Mouse (Mus musculus) erythroblast, embryonic 14.5 days (primary cell): ENCODE data around the gene Gstm4. TPM values are rescaled to one million over a fixed set of nuclear protein-coding genes. Genes with fewer than 3 reads are reported as not detected.
"Not testable (repeated sequence)": the region's sequence is repeated elsewhere in the genome, so short reads cannot be mapped to it uniquely, and the experiment has no call there.

Source experiments
- H3K27me3 ChIP-seq: 2 replicates; pipeline ENCODE4 v1.6.1; 2012; ENCODE audit warnings: inconsistent platforms; ENCODE audit not compliant: control insufficient read depth
- H3K36me3 ChIP-seq: 2 replicates; pipeline ENCODE4 v1.6.1; 2012; ENCODE audit warnings: mild to moderate bottlenecking, inconsistent platforms; ENCODE audit not compliant: control insufficient read depth
- H3K4me1 ChIP-seq: 2 replicates; pipeline ENCODE4 v1.6.1; 2012; ENCODE audit warnings: inconsistent platforms; ENCODE audit not compliant: control insufficient read depth
- H3K4me3 ChIP-seq: replicated peaks from 2 replicates; pipeline ENCODE3; 2012; ENCODE audit warnings: moderate library complexity, mild to moderate bottlenecking, inconsistent platforms
- H3K9me3 ChIP-seq: 2 replicates; pipeline ENCODE4 v1.6.1; 2012; ENCODE audit warnings: low read length, inconsistent platforms, mixed read lengths; ENCODE audit not compliant: control insufficient read depth
- GATA1 ChIP-seq: IDR thresholded peaks from 2 replicates; pipeline ENCODE4 v1.6.1; 2012; ENCODE audit warnings: low read length, inconsistent platforms, mixed read lengths
- TAL1 ChIP-seq: IDR thresholded peaks from 3 replicates; pipeline ENCODE4 v1.6.1; 2012; ENCODE audit warnings: low read length, inconsistent platforms, mixed read lengths
- polyA plus RNA-seq: library from polyadenylated mRNA; stranded (reverse); fragments of >175 nt; gene quantifications from 2 replicates; pipeline ENCODE4 v1.2.3, GENCODE M21; 2012

Gene Gstm4
- polyA plus RNA-seq, 1 experiment, result 0.02 TPM

DNA sequence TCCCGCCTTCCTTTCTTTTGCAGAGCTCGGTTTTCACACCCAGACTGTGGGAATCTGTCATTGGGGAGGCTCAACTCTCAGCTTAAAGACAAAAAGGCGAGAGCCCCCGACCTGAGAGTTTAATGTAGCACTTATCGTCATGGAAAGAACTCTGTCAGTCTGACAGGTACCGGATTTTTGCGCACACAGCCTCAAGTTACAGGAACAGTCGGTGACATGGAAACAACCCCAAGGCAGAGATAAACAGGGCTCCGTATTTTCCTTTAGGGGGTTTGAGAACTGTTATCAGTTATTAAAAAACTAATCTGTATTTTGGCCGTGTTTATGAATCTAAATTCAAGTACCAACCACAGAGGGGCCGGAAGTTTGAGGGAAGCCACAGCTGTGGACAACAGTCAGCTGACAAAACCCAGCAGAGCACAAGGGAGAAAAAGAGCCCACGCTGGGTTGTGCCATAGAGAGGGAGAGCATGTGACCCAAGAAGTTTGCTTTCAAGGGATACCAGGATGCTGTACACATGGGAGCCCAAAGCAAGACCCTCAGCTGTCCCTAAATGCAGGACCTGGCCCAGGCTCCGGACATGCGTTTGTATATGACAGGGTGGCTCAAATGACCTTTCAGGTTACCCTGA, 26.4 kb downstream of the Gstm4 start:
- Histone ChIP-seq H3K27me3 (peaks cover 5% of the 10 kb centered on the region), H3K36me3 (no peaks in the 10 kb centered on the region; the same call in 1 of the 2 replicates), H3K4me1 (peaks cover 16% of the 10 kb centered on the region), H3K4me3 (peak overlapping the region; percentile 47), H3K9me3 (no peaks in the 10 kb centered on the region)
- no peak for TF ChIP-seq GATA1
- TF ChIP-seq TAL1, result no peak

DNA sequence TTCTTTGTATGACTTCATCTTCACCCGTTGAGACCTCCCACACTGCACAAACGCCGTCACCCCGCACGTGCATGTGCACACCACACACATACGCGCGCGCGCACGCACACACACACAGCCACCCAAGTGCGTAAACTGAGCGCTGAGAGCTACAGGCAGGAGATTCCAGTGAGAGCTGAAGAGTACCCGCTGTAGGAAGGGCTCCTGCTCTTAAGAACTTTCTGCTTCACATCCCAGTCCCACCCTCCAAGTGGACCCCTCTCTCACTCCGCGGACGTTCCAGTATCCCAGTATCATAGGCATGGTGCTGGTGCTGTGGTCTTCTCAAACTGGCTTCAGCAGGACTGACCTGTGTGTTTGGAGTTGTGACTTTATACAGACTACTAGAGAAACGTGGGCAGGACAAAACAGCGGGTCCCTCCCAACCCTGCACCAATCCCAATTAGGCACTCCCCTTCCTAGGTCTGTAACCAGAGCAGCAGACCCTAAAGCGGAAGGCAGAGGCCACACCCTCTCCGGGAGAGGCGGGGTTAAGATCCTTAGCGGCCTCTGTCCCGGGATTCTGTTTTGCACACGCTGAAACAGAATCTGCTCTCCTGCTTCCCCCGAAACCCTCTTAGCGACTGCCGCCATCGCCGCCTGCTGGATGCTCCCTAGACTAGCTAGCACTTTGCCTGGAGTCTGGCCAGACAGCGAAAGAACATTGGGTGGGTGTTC, 27.1 kb downstream of the Gstm4 start, which contains the start of gene Gstm1:
Gstm1 (minus strand) TSS at position 501 of the 717 bp plus-strand sequence.
- Histone ChIP-seq H3K27me3 (peaks cover 5% of the 10 kb centered on the region), H3K4me3 (peak within 1 kb of the TSS; percentile 47), H3K9me3 (no peaks in the 10 kb centered on the region), H3K36me3 (no peaks in the 10 kb centered on the region; the same call in 1 of the 2 replicates), H3K4me1 (peaks cover 16% of the 10 kb centered on the region)
- no peak for TF ChIP-seq GATA1
- TF ChIP-seq TAL1, result no peak

DNA sequence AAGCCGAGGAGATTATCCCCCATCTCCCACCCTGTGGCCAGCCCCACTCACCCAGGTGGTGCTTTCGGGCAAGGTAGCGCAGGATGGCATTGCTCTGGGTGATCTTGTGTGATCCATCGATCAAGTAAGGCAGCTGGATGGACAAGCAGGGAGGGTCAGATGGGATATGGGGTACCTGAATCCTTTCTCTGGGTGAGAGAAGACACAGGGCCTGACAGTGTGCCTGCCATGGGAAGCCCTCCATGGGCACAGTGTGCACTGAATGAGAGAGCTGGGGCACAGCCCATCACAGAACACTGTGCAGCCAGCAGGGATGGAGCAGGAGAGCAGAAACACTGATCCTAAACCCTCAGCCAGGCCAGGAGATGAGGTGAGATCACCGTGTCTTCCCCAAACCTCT, 28.2 kb downstream of the Gstm4 start:
- H3K27me3 ChIP-seq, H3K9me3 ChIP-seq, H3K36me3 ChIP-seq: not testable (repeated sequence)
- Histone ChIP-seq H3K4me1 (peaks cover 16% of the 10 kb centered on the region), H3K4me3 (peak overlapping the region; percentile 24)

GRCm38 (mm10) chr3:108014974-108015346, 29.7 kb downstream of the Gstm4 start:
- peaks cover 5% of the 10 kb centered on the region for H3K27me3 ChIP-seq
- TF ChIP-seq TAL1, result no peak
- H3K9me3 ChIP-seq, result no peaks in the 10 kb centered on the region
- H3K36me3 ChIP-seq, result no peaks in the 10 kb centered on the region; the same call in 1 of the 2 replicates
- peaks cover 16% of the 10 kb centered on the region for H3K4me1 ChIP-seq
- H3K4me3 ChIP-seq, result no peak overlapping the region

- no peak for TF ChIP-seq GATA1
- no peak for TF ChIP-seq TAL1
- H3K4me3 ChIP-seq, result no peak overlapping the region
- no peaks in the 10 kb centered on the region; the same call in 1 of the 2 replicates for H3K36me3 ChIP-seq
- H3K27me3 ChIP-seq, result peaks cover 5% of the 10 kb centered on the region
- peaks cover 16% of the 10 kb centered on the region for H3K4me1 ChIP-seq
- H3K9me3 ChIP-seq, result no peaks in the 10 kb centered on the region
Measured at GRCm38 (mm10) chr3:108014098-108014973, 30.4 kb downstream of the Gstm4 start.

GRCm38 (mm10) chr3:108013331-108013871, 31.3 kb downstream of the Gstm4 start:
- TF ChIP-seq TAL1 (no peak), GATA1 (no peak)
- Histone ChIP-seq H3K27me3 (peaks cover 5% of the 10 kb centered on the region), H3K4me3 (no peak overlapping the region), H3K9me3 (no peaks in the 10 kb centered on the region), H3K36me3 (no peaks in the 10 kb centered on the region; the same call in 1 of the 2 replicates), H3K4me1 (peaks cover 14% of the 10 kb centered on the region)

DNA sequence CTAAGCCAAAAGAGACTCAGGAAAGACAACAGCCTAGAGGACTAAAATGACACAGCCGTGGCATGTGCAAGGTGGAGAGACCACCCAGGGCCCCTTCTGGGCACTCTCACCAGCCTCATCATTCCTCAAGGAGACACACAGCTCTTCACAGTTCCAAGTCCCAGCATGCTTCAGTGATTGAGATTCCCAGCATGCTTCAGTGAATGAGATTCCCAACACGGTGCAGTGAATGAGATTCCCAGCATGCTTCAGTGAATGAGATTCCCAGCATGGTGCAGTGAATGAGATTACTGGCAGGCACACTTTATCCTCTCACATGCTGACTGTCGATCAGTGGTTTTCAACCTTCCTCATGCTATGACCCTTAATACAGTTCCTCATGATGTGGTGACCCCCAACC, 33.1 kb downstream of the Gstm4 start:
- TF ChIP-seq GATA1 (no peak), TAL1 (no peak)

GRCm38 (mm10) chr3:108010286-108010685, 34.4 kb downstream of the Gstm4 start:
- no peaks in the 10 kb centered on the region for H3K27me3 ChIP-seq
- H3K9me3 ChIP-seq, result no peaks in the 10 kb centered on the region
- H3K4me1 ChIP-seq, result peaks cover 2% of the 10 kb centered on the region; the same call in 1 of the 2 replicates
- no peak for TF ChIP-seq GATA1
- TF ChIP-seq TAL1, result no peak
- H3K4me3 ChIP-seq, result no peak overlapping the region
- H3K36me3 ChIP-seq, result no peaks in the 10 kb centered on the region; the same call in 1 of the 2 replicates

More for the DNA sequence above, 33.1 kb downstream of the Gstm4 start:
- Histone ChIP-seq H3K27me3 (0 out of 2 replicates have a peak, but pooled peaks cover 2% of the 10 kb centered on the region), H3K4me1 (peaks cover 2% of the 10 kb centered on the region; the same call in 1 of the 2 replicates), H3K36me3 (no peaks in the 10 kb centered on the region; the same call in 1 of the 2 replicates), H3K9me3 (no peaks in the 10 kb centered on the region), H3K4me3 (no peak overlapping the region)
